Mouse (Mus musculus) small intestine, adult 2 months (tissue): ENCODE data around the gene Pgf.

Experiments used
- CTCF ChIP-seq: fragments of 200-500 bp; IDR thresholded peaks from 2 replicates; pipeline ENCODE4 v1.5.1; 2012; ENCODE audit warnings: low read depth, mild to moderate bottlenecking, control low read depth, inconsistent platforms, low read length, moderate library complexity, mixed read lengths; ENCODE audit not compliant: insufficient replicate concordance, insufficient read length; ENCODE audit errors: extremely low read depth
- POLR2A ChIP-seq: fragments of 200-500 bp; IDR thresholded peaks from 2 replicates; pipeline ENCODE4 v1.6.1; 2012; ENCODE audit warnings: low read depth, mild to moderate bottlenecking, control low read depth, inconsistent platforms, low read length, moderate library complexity

DNA sequence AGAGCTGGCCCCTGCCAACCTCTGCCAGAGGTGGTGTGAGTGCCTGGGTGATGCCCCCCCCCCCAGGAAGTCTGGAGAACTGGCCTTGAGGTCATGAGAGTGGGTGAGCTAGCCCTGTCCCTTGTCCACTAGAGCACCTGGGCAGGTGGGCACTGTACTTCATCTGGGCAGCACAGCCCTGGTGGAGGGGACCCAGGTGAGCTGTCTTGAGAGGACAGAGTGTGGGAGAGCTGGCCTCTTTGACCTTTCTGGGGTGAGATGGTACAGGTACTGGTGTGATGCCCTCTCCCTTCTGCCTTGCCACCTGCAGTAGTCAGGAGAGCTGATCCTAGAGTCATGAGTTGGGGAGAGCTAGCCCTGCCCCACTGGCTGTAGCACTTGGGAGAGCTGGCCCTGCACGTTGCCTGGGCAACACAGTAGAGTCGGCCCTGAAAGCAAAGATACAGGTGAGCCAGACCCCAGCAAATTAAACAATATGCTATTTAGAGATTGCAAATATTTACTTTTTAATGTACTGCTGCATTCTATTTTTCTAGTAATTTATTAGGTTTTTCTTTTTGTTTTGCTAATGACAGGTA lies 40.2 kb upstream of the Pgf start:
- TF ChIP-seq CTCF (no peak), POLR2A (no peak)
